Mouse (Mus musculus) hindbrain, embryonic 16.5 days (tissue): ENCODE data around the gene Spata20. TPM values are rescaled to one million over a fixed set of nuclear protein-coding genes. Genes with fewer than 3 reads are reported as not detected.
A peak's percentile ranks its signal among the peaks of the same experiment; 100 is the strongest.

Experiments used
- ATAC-seq: fragments of 200-750 bp; cut with Nextera tagmentation; 2 replicates; pipeline ENCODE4 v1.8.0; 2017; ENCODE audit warnings: moderate TSS enrichment, moderate library complexity
- H3K27ac ChIP-seq: fragments of 300-500 bp; sonication (generic); 2 replicates; pipeline ENCODE4 v1.5.1; 2014; ENCODE audit warnings: low read depth, mild to moderate bottlenecking, control low read depth, low read length, moderate library complexity
- H3K27me3 ChIP-seq: fragments of 300-500 bp; sonication (generic); replicated peaks from 2 replicates; pipeline ENCODE4 v1.6.1; 2014; ENCODE audit warnings: low read length; ENCODE audit not compliant: control insufficient read depth, insufficient read depth
- H3K36me3 ChIP-seq: fragments of 300-500 bp; sonication (generic); 2 replicates; pipeline ENCODE4 v1.6.1; 2014; ENCODE audit warnings: mild to moderate bottlenecking, low read length, moderate library complexity, mixed read lengths; ENCODE audit not compliant: control insufficient read depth, insufficient read depth
- H3K4me1 ChIP-seq: fragments of 300-500 bp; sonication (generic); 2 replicates; pipeline ENCODE4 v1.6.1; 2014; ENCODE audit warnings: low read depth, low read length; ENCODE audit not compliant: control insufficient read depth, insufficient read depth
- H3K4me2 ChIP-seq: fragments of 300-500 bp; sonication (generic); 2 replicates; pipeline ENCODE4 v1.6.1; 2014; ENCODE audit warnings: mild to moderate bottlenecking, low read length, control low read depth, moderate library complexity
- H3K4me3 ChIP-seq: fragments of 300-500 bp; sonication (generic); 2 replicates; pipeline ENCODE4 v1.5.1; 2014; ENCODE audit warnings: mild to moderate bottlenecking, low read length, control low read depth, moderate library complexity
- H3K9ac ChIP-seq: fragments of 300-500 bp; sonication (generic); 2 replicates; pipeline ENCODE4 v1.6.1; 2014; ENCODE audit warnings: low read depth, mild to moderate bottlenecking, control low read depth, low read length, moderate library complexity
- H3K9me3 ChIP-seq: fragments of 300-500 bp; sonication (generic); 2 replicates; pipeline ENCODE4 v1.6.1; 2014; ENCODE audit warnings: mild to moderate bottlenecking, low read length, moderate library complexity; ENCODE audit not compliant: control insufficient read depth
- WGBS: fragments of 180-500 bp; shearing (Covaris S2); extraction: QIAGEN DNeasy Blood & Tissue Kit; methylation state at CpG from one replicate; pipeline ENCODE4 v1.1.7; 2014; 5-methylcytosine and 5-hydroxymethylcytosine counted together
- polyA plus RNA-seq: library from polyadenylated mRNA; unstranded; fragments of >200 nt; fragmentation: Nextera tagmentation; extraction: Ambion mirVana; gene quantifications from 2 replicates; pipeline ENCODE4 v1.2.1, GENCODE M21; 2015

The Spata20 gene
- 0.64 and 0.81 TPM in 2 replicates for polyA plus RNA-seq

- WGBS, result 3% methylated on average over 24 of the region's 24 CpGs
- Histone ChIP-seq H3K4me3 (peak within 1 kb of the TSS; percentile 21), H3K27me3 (no peaks in the 10 kb centered on the region), H3K27ac (no peak within 1 kb of the TSS), H3K9ac (peak within 1 kb of the TSS; percentile 55), H3K4me2 (peak within 1 kb of the TSS; percentile 51), H3K4me1 (peaks cover 2% of the 10 kb centered on the region; the same call in 1 of the 2 replicates), H3K36me3 (no peaks in the 10 kb centered on the region), H3K9me3 (no peaks in the 10 kb centered on the region)
- ATAC-seq, result peak; percentile 86
Observed at GRCm38 (mm10) chr11:94486001-94486400, at the start of gene Spata20. Gene Spata20, minus strand, starts transcription at chr11:94486179.

- Histone ChIP-seq H3K4me2 (no peak overlapping the region), H3K27me3 (no peaks in the 10 kb centered on the region), H3K27ac (no peak overlapping the region), H3K4me1 (no peaks in the 10 kb centered on the region), H3K4me3 (no peak overlapping the region), H3K9ac (no peak overlapping the region), H3K9me3 (no peaks in the 10 kb centered on the region), H3K36me3 (no peaks in the 10 kb centered on the region)
- 73% methylated on average over 8 of the region's 8 CpGs for WGBS
- ATAC-seq, result no peak
Observed at GRCm38 (mm10) chr11:94533171-94533570, 47.2 kb upstream of the Spata20 start.

GRCm38 (mm10) chr11:94528879-94529278, 42.9 kb upstream of the Spata20 start:
- no peak overlapping the region for H3K9ac ChIP-seq
- H3K27ac ChIP-seq, result no peak overlapping the region
- no peaks in the 10 kb centered on the region for H3K9me3 ChIP-seq
- no peak for ATAC-seq
- 46% methylated on average over 3 of the region's 3 CpGs for WGBS
- no peaks in the 10 kb centered on the region for H3K4me1 ChIP-seq
- no peaks in the 10 kb centered on the region for H3K36me3 ChIP-seq
- no peak overlapping the region for H3K4me3 ChIP-seq
- no peaks in the 10 kb centered on the region for H3K27me3 ChIP-seq
- H3K4me2 ChIP-seq, result no peak overlapping the region

- H3K4me1 ChIP-seq, result no peaks in the 10 kb centered on the region
- WGBS, result 39% methylated on average over 9 of the region's 9 CpGs
- H3K4me3 ChIP-seq, result no peak overlapping the region
- no peak overlapping the region for H3K9ac ChIP-seq
- H3K27ac ChIP-seq, result no peak overlapping the region
- ATAC-seq, result no peak
- no peaks in the 10 kb centered on the region for H3K36me3 ChIP-seq
- no peak overlapping the region for H3K4me2 ChIP-seq
- no peaks in the 10 kb centered on the region for H3K27me3 ChIP-seq
- H3K9me3 ChIP-seq, result no peaks in the 10 kb centered on the region
Observed at GRCm38 (mm10) chr11:94526171-94526879, 40.3 kb upstream of the Spata20 start.

- peak within 1 kb of the TSS; percentile 40; the same call in 1 of the 2 replicates for H3K27ac ChIP-seq
Observed at GRCm38 (mm10) chr11:94521219-94521843, 35.4 kb upstream of the Spata20 start, which contains the start of gene Mycbpap. Gene Mycbpap, minus strand, starts transcription at chr11:94521742.

GRCm38 (mm10) chr11:94513452-94513851, 27.5 kb upstream of the Spata20 start:
- no peak for ATAC-seq
- WGBS, result 59% methylated on average over 9 of the region's 9 CpGs

More at GRCm38 (mm10) chr11:94521219-94521843, 35.4 kb upstream of the Spata20 start, which contains the start of gene Mycbpap:
- H3K4me2 ChIP-seq, result peak within 1 kb of the TSS; percentile 93
- peak; percentile 90 for ATAC-seq
- H3K27me3 ChIP-seq, result no peaks in the 10 kb centered on the region
- H3K9ac ChIP-seq, result peak within 1 kb of the TSS; percentile 71
- H3K4me1 ChIP-seq, result no peaks in the 10 kb centered on the region
- H3K4me3 ChIP-seq, result peak within 1 kb of the TSS; percentile 57
- no peaks in the 10 kb centered on the region for H3K9me3 ChIP-seq
- H3K36me3 ChIP-seq, result no peaks in the 10 kb centered on the region
- 1% methylated on average over 42 of the region's 42 CpGs for WGBS

GRCm38 (mm10) chr11:94508976-94509375, 23.0 kb upstream of the Spata20 start:
- 92% methylated on average over 10 of the region's 10 CpGs for WGBS
- ATAC-seq, result no peak
- Histone ChIP-seq H3K9ac (no peak overlapping the region), H3K4me2 (no peak overlapping the region), H3K4me1 (no peaks in the 10 kb centered on the region), H3K4me3 (no peak overlapping the region), H3K36me3 (no peaks in the 10 kb centered on the region), H3K27ac (no peak overlapping the region), H3K9me3 (no peaks in the 10 kb centered on the region), H3K27me3 (no peaks in the 10 kb centered on the region; the same call in 1 of the 2 replicates)

More at GRCm38 (mm10) chr11:94513452-94513851, 27.5 kb upstream of the Spata20 start:
- H3K4me3 ChIP-seq, result no peak overlapping the region
- H3K4me2 ChIP-seq, result no peak overlapping the region
- no peak overlapping the region for H3K27ac ChIP-seq
- H3K9ac ChIP-seq, result no peak overlapping the region
- no peaks in the 10 kb centered on the region for H3K27me3 ChIP-seq
- no peaks in the 10 kb centered on the region for H3K36me3 ChIP-seq
- no peaks in the 10 kb centered on the region for H3K9me3 ChIP-seq
- H3K4me1 ChIP-seq, result no peaks in the 10 kb centered on the region

- Histone ChIP-seq H3K9me3 (no peaks in the 10 kb centered on the region), H3K9ac (no peak overlapping the region), H3K4me1 (peaks cover 18% of the 10 kb centered on the region), H3K36me3 (no peaks in the 10 kb centered on the region), H3K4me3 (no peak overlapping the region), H3K27ac (no peak overlapping the region), H3K27me3 (peaks cover 2% of the 10 kb centered on the region; the same call in 1 of the 2 replicates), H3K4me2 (no peak overlapping the region)
- 86% methylated on average over 8 of the region's 8 CpGs for WGBS
- no peak for ATAC-seq
Observed at GRCm38 (mm10) chr11:94501482-94501881, 15.5 kb upstream of the Spata20 start.

- Histone ChIP-seq H3K9me3 (no peaks in the 10 kb centered on the region), H3K9ac (no peak overlapping the region), H3K27ac (no peak overlapping the region), H3K4me3 (no peak overlapping the region; the same call in 1 of the 2 replicates), H3K4me1 (peaks cover 18% of the 10 kb centered on the region), H3K27me3 (peaks cover 2% of the 10 kb centered on the region; the same call in 1 of the 2 replicates), H3K36me3 (no peaks in the 10 kb centered on the region), H3K4me2 (peak overlapping the region; percentile 60)
- WGBS, result 29% methylated on average over 8 of the region's 8 CpGs
- ATAC-seq, result no peak
Observed at GRCm38 (mm10) chr11:94500362-94500761, 14.4 kb upstream of the Spata20 start.
